Mouse (Mus musculus): ENCODE measurements around the gene Mdga2.

DNA sequence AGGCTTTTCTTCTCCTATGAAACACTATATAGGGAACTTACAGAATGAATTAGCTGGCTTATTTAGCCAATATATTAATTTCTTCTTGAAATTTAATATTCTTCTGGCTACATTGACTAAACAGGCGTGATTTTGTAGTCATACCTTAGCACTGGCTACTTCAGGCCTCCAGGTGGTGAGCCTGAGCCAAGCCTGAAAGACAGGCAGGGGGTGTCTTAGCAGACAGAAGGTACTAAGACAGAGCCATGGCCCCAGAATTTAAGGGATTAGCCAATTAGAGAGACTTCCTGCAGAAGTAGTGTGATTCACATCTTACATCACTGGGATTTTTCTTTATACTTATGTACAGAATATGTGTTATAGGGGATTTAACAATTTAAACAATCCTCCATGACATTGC is 1.2 kb upstream of the Mdga2 start:
- TF ChIP-seq CTCF (IDR thresholded peaks at IDR 0.05; ENCODE audit: borderline replicate concordance, insufficient read depth, low read depth, low read length) = no peak
- no peak for TF ChIP-seq POLR2A (IDR thresholded peaks at IDR 0.05; ENCODE audit: borderline replicate concordance, insufficient read depth, low read length)

Data from cerebellum, adult 2 months (tissue).